Mouse (Mus musculus): Measurements from ENCODE around the gene Yars.

GRCm38 (mm10) chr4:129244802-129245201 lies 55.2 kb downstream of the Yars start:
- TF ChIP-seq POLR2A (IDR thresholded peaks at IDR 0.05; ENCODE audit: extremely low read depth, insufficient read depth, low read length) (no peak), CTCF (IDR thresholded peaks at IDR 0.05; ENCODE audit: extremely low read depth, insufficient read depth, low read length) (no peak)
